Mouse (Mus musculus): ENCODE data around the gene Cdk5rap3. TPM values are rescaled to one million over a fixed set of nuclear protein-coding genes. Genes with fewer than 3 reads are reported as not detected.

The Cdk5rap3 gene
- polyA plus RNA-seq, 1 experiment, result 39.9 TPM

GRCm38 (mm10) chr11:96902639-96903635 is 13.4 kb downstream of the Cdk5rap3 start:
- 53% methylated on average over 16 of the region's 16 CpGs for WGBS
- DNase-seq (ENCODE audit: low read depth, low spot score), result no peak

- DNase-seq (ENCODE audit: low read depth, low spot score), result no peak
- 83% methylated on average over 9 of the region's 9 CpGs for WGBS
These were observed 15.0 kb downstream of the Cdk5rap3 start for GRCm38 (mm10) chr11:96901332-96901731.

GRCm38 (mm10) chr11:96899449-96900306 is 16.6 kb downstream of the Cdk5rap3 start:
- WGBS, result 59% methylated on average over 13 of the region's 13 CpGs
- no peak for DNase-seq (ENCODE audit: low read depth, low spot score)

GRCm38 (mm10) chr11:96895886-96896285 is 20.4 kb downstream of the Cdk5rap3 start:
- DNase-seq (ENCODE audit: low read depth, low spot score), result no peak
- 73% methylated on average over 4 of the region's 4 CpGs for WGBS

GRCm38 (mm10) chr11:96893203-96893842 is 23.0 kb downstream of the Cdk5rap3 start:
- WGBS, result 67% methylated on average over 11 of the region's 11 CpGs
- DNase-seq (ENCODE audit: low read depth, low spot score), result no peak

GRCm38 (mm10) chr11:96891784-96892527 is 24.3 kb downstream of the Cdk5rap3 start:
- no peak for DNase-seq (ENCODE audit: low read depth, low spot score)
- WGBS, result 53% methylated on average over 14 of the region's 14 CpGs

- DNase-seq (ENCODE audit: low read depth, low spot score), result no peak
- WGBS, result 68% methylated on average over 8 of the region's 8 CpGs
These were observed 29.3 kb downstream of the Cdk5rap3 start for GRCm38 (mm10) chr11:96886942-96887546.

GRCm38 (mm10) chr11:96885901-96886340 is 30.4 kb downstream of the Cdk5rap3 start:
- WGBS, result 62% methylated on average over 5 of the region's 5 CpGs

GRCm38 (mm10) chr11:96880296-96880695 is 36.0 kb downstream of the Cdk5rap3 start:
- DNase-seq (ENCODE audit: low read depth, low spot score), result no peak
- 77% methylated on average over 9 of the region's 9 CpGs for WGBS

More at GRCm38 (mm10) chr11:96885901-96886340, 30.4 kb downstream of the Cdk5rap3 start:
- DNase-seq (ENCODE audit: low read depth, low spot score), result no peak

GRCm38 (mm10) chr11:96879359-96879758 is 36.9 kb downstream of the Cdk5rap3 start:
- 48% methylated on average over 7 of the region's 7 CpGs for WGBS
- no peak for DNase-seq (ENCODE audit: low read depth, low spot score)

GRCm38 (mm10) chr11:96878715-96879114 is 37.6 kb downstream of the Cdk5rap3 start:
- no peak for DNase-seq (ENCODE audit: low read depth, low spot score)
- WGBS, result 56% methylated on average over 3 of the region's 3 CpGs

- WGBS, result 48% methylated on average over 4 of the region's 4 CpGs
- no peak for DNase-seq (ENCODE audit: low read depth, low spot score)
These were observed 39.2 kb downstream of the Cdk5rap3 start for GRCm38 (mm10) chr11:96877071-96877470.

GRCm38 (mm10) chr11:96876300-96877040 is 39.8 kb downstream of the Cdk5rap3 start:
- DNase-seq (ENCODE audit: low read depth, low spot score), result no peak
- WGBS, result 29% methylated on average over 13 of the region's 13 CpGs

GRCm38 (mm10) chr11:96875745-96876144 is 40.6 kb downstream of the Cdk5rap3 start:
- DNase-seq (ENCODE audit: low read depth, low spot score), result no peak
- WGBS, result 1% methylated on average over 35 of the region's 35 CpGs

- no peak for DNase-seq (ENCODE audit: low read depth, low spot score)
- 31% methylated on average over 4 of the region's 4 CpGs for WGBS
These were observed 41.0 kb downstream of the Cdk5rap3 start for GRCm38 (mm10) chr11:96875270-96875669.

- no peak for DNase-seq (ENCODE audit: low read depth, low spot score)
- 69% methylated on average over 11 of the region's 11 CpGs for WGBS
These were observed 42.6 kb downstream of the Cdk5rap3 start for GRCm38 (mm10) chr11:96873601-96874140.

All from large intestine, adult 2 months (tissue).